10 mouse cellular contexts compared by ENCODE assay signal in genomic region chr7:130982371-130982770, GRCm38 (mm10). TPM values are rescaled to one million over a fixed set of nuclear protein-coding genes. Genes with fewer than 3 reads are reported as not detected.
DNase-seq lines count a peak whose midpoint lies in the region; ATAC-seq and TF ChIP-seq lines count a peak whose summit lies in the region.
"Had no signal": no experiment of that assay in that cellular context is flagged by ENCODE, and none has a peak within 500 bp of the region (broad histone marks: within the 10 kb centered on the region; RNA-seq: fewer than 3 reads in every experiment).

No protein-coding gene starts in this region.

- H3K9me3 ChIP-seq in liver, postnatal 0 days (ENCODE audit: low read length) = no peaks in the 10 kb centered on the region
- no peaks in the 10 kb centered on the region for H3K9me3 ChIP-seq in embryonic facial prominence, embryonic 12.5 days
- no peaks in the 10 kb centered on the region for H3K9me3 ChIP-seq in limb, embryonic 11.5 days (ENCODE audit: control insufficient read depth, low read length)

- H3K4me3 ChIP-seq in liver, postnatal 0 days (ENCODE audit: low read depth, low read length) = no peak overlapping the region
- no peak overlapping the region for H3K4me3 ChIP-seq in embryonic facial prominence, embryonic 12.5 days
- no peak overlapping the region for H3K4me3 ChIP-seq in limb, embryonic 11.5 days (ENCODE audit: low read depth, low read length)
- H3K4me3 ChIP-seq: erythroblast, embryonic 14.5 days had no signal

- no peaks in the 10 kb centered on the region for H3K36me3 ChIP-seq in liver, postnatal 0 days (replicated peaks; ENCODE audit: insufficient read depth, low read length)
- no peaks in the 10 kb centered on the region for H3K36me3 ChIP-seq in embryonic facial prominence, embryonic 12.5 days
- no peaks in the 10 kb centered on the region for H3K36me3 ChIP-seq in limb, embryonic 11.5 days (ENCODE audit: control insufficient read depth, insufficient read depth, low read length)

- ATAC-seq in liver, postnatal 0 days = no peak
- peak; percentile 81; the same call in 1 of the 2 replicates for ATAC-seq in embryonic facial prominence, embryonic 12.5 days (ENCODE audit: insufficient number of reproducible peaks, insufficient read depth, low FRiP score, low TSS enrichment)
- peak; percentile 66 for ATAC-seq in limb, embryonic 11.5 days (ENCODE audit: insufficient number of reproducible peaks, low FRiP score, low TSS enrichment, low read depth)

- WGBS in liver, postnatal 0 days (ENCODE audit: insufficient replicate concordance) = 50% methylated on average over 4 of the region's 4 CpGs
- 24% methylated on average over 4 of the region's 4 CpGs for WGBS in embryonic facial prominence, embryonic 12.5 days
- WGBS in limb, embryonic 11.5 days = 30% methylated on average over 4 of the region's 4 CpGs

- no peak for TF ChIP-seq EP300 in liver, postnatal 0 days (IDR thresholded peaks at IDR 0.05; ENCODE audit: low read depth)

- H3K27ac ChIP-seq in liver, postnatal 0 days (ENCODE audit: low read depth) = no peak overlapping the region
- H3K27ac ChIP-seq in embryonic facial prominence, embryonic 12.5 days = 0 out of 2 replicates have a peak overlapping the region, but pooled peaks have one; percentile 30
- H3K27ac ChIP-seq in limb, embryonic 11.5 days (replicated peaks; ENCODE audit: low read depth, low read length) = no peak overlapping the region

- no peak for TF ChIP-seq CTCF in liver, postnatal 0 days (IDR thresholded peaks at IDR 0.05; ENCODE audit: low read depth)

- H3K9ac ChIP-seq in liver, postnatal 0 days (replicated peaks) = no peak overlapping the region
- no peak overlapping the region for H3K9ac ChIP-seq in embryonic facial prominence, embryonic 12.5 days
- H3K9ac ChIP-seq in limb, embryonic 11.5 days (ENCODE audit: low read length) = peak overlapping the region; percentile 17; the same call in 1 of the 2 replicates

- DNase-seq in liver = peak; percentile 19
- DNase-seq in liver, postnatal 0 days = no peak
- DNase-seq in limb, embryonic 11.5 days (ENCODE audit: low spot score) = peak; percentile 56
- peak; percentile 27 to 48 for DNase-seq in thymus, postnatal 36 days
- DNase-seq in frontal cortex, postnatal 10 days (ENCODE audit: low spot score in 2 of 2) = no peak
- no peak for DNase-seq in spleen, postnatal 10 days (ENCODE audit: low spot score in 2 of 2)
- DNase-seq in layer of hippocampus, adult 8-10 months (ENCODE audit: low spot score in 2 of 2) = no peak
- DNase-seq: midbrain, embryonic 14.5 days had no signal

- H3K27me3 ChIP-seq in liver, postnatal 0 days (ENCODE audit: insufficient read depth, low read length) = no peaks in the 10 kb centered on the region
- no peaks in the 10 kb centered on the region for H3K27me3 ChIP-seq in embryonic facial prominence, embryonic 12.5 days
- no peaks in the 10 kb centered on the region for H3K27me3 ChIP-seq in limb, embryonic 11.5 days (ENCODE audit: control insufficient read depth, insufficient read depth, low read length)

- no peak overlapping the region for H3K4me2 ChIP-seq in liver, postnatal 0 days (ENCODE audit: low read depth, low read length)
- no peak overlapping the region for H3K4me2 ChIP-seq in embryonic facial prominence, embryonic 12.5 days (replicated peaks)
- no peak overlapping the region for H3K4me2 ChIP-seq in limb, embryonic 11.5 days (ENCODE audit: low read depth, severe bottlenecking)

- H3K4me1 ChIP-seq in liver, postnatal 0 days (ENCODE audit: insufficient read depth) = no peaks in the 10 kb centered on the region
- H3K4me1 ChIP-seq in embryonic facial prominence, embryonic 12.5 days = peaks cover 15% of the 10 kb centered on the region
- 0 out of 2 replicates have a peak, but pooled peaks cover 3% of the 10 kb centered on the region for H3K4me1 ChIP-seq in limb, embryonic 11.5 days (ENCODE audit: control insufficient read depth, insufficient read depth, low read length)

RNA-seq across cellular contexts. Expression of gene Htra1, which starts 46.5 kb away (rescaled TPM):
- 0.61 and 0.83 TPM in 2 replicates for polyA plus RNA-seq in liver, postnatal 0 days (2015; fragmentation: Nextera tagmentation; extraction: Ambion mirVana)
- 11.6 and 16.2 TPM in 2 replicates for polyA plus RNA-seq in embryonic facial prominence, embryonic 12.5 days (2016; fragmentation: Nextera tagmentation; extraction: Ambion mirVana)
- 6.5 and 8.3 TPM in 2 replicates for polyA plus RNA-seq in limb, embryonic 11.5 days (2014; fragmentation: Nextera tagmentation; extraction: Ambion mirVana)
- 100 to 1,000 TPM; 184 to 219 (median 213) TPM for total RNA-seq in layer of hippocampus, adult 8-10 months (2022)
- polyA plus RNA-seq: erythroblast, embryonic 14.5 days had no signal

RNA-seq across cellular contexts. Expression of gene Dmbt1, which starts 49.5 kb away (rescaled TPM):
- polyA plus RNA-seq in liver, postnatal 0 days (2015; fragmentation: Nextera tagmentation; extraction: Ambion mirVana) = 0.27 and 1.2 TPM in 2 replicates
- polyA plus RNA-seq in embryonic facial prominence, embryonic 12.5 days (2016; fragmentation: Nextera tagmentation; extraction: Ambion mirVana) = not detected in 2 replicates
- not detected in 2 replicates for polyA plus RNA-seq in limb, embryonic 11.5 days (2014; fragmentation: Nextera tagmentation; extraction: Ambion mirVana)
- not detected for total RNA-seq in layer of hippocampus, adult 8-10 months (2022)
- polyA plus RNA-seq: erythroblast, embryonic 14.5 days; midbrain, embryonic 14.5 days had no signal

Comparison
In these comparisons a context has a peak if more than half of its experiments do, and no peak if none do; other contexts are left out.
1. DNase-seq: peak in liver (single experiment), limb, embryonic 11.5 days (single experiment) and thymus, postnatal 36 days (2 of 2); none in liver, postnatal 0 days (single experiment), frontal cortex, postnatal 10 days (0 of 2), spleen, postnatal 10 days (0 of 2) and layer of hippocampus, adult 8-10 months (0 of 2).